Mouse (Mus musculus) bone marrow macrophage, adult 2 months (primary cell): ENCODE results near the gene Syt1.

ENCODE experiments used
- CTCF ChIP-seq: IDR thresholded peaks from 2 replicates; pipeline ENCODE4 v1.5.1; 2012; ENCODE audit warnings: low read depth, mild to moderate bottlenecking, low read length, moderate library complexity
- POLR2A ChIP-seq: IDR thresholded peaks from 2 replicates; pipeline ENCODE4 v1.6.1; 2012; ENCODE audit warnings: mild to moderate bottlenecking, low read depth, low read length, borderline replicate concordance

- TF ChIP-seq POLR2A (no peak), CTCF (no peak)
These were observed 451.2 kb downstream of the Syt1 start for GRCm38 (mm10) chr10:108559607-108559908.
